Mouse (Mus musculus) midbrain, embryonic 16.5 days (tissue): ENCODE measurements around the gene Fgfrl1. TPM values are rescaled to one million over a fixed set of nuclear protein-coding genes. Genes with fewer than 3 reads are reported as not detected.

ENCODE experiments used
- ATAC-seq: fragments of 200-750 bp; cut with Nextera tagmentation; 2 replicates; pipeline ENCODE4 v1.8.0; 2017; ENCODE audit warnings: moderate TSS enrichment
- H3K27ac ChIP-seq: fragments of 300-500 bp; sonication (generic); 2 replicates; pipeline ENCODE4 v1.5.1; 2014; ENCODE audit warnings: mild to moderate bottlenecking, low read length, mixed read lengths
- H3K27me3 ChIP-seq: fragments of 300-500 bp; sonication (generic); 2 replicates; pipeline ENCODE4 v1.6.1; 2014; ENCODE audit warnings: low read depth, low read length, mixed read lengths; ENCODE audit not compliant: control insufficient read depth, insufficient read depth
- H3K36me3 ChIP-seq: fragments of 300-500 bp; sonication (generic); 2 replicates; pipeline ENCODE4 v1.6.1; 2014; ENCODE audit warnings: mild to moderate bottlenecking, low read length, moderate library complexity, mixed read lengths; ENCODE audit not compliant: control insufficient read depth, insufficient read depth
- H3K4me1 ChIP-seq: fragments of 300-500 bp; sonication (generic); 2 replicates; pipeline ENCODE4 v1.6.1; 2014; ENCODE audit warnings: mild to moderate bottlenecking, low read length, mixed read lengths; ENCODE audit not compliant: control insufficient read depth, insufficient read depth
- H3K4me2 ChIP-seq: fragments of 300-500 bp; sonication (generic); 2 replicates; pipeline ENCODE4 v1.6.1; 2014; ENCODE audit warnings: mild to moderate bottlenecking, low read length, mixed read lengths
- H3K4me3 ChIP-seq: fragments of 300-500 bp; sonication (generic); 2 replicates; pipeline ENCODE4 v1.5.1; 2014; ENCODE audit warnings: low read depth, mild to moderate bottlenecking, low read length, moderate library complexity, mixed read lengths
- H3K9ac ChIP-seq: fragments of 300-500 bp; sonication (generic); 2 replicates; pipeline ENCODE4 v1.6.1; 2014; ENCODE audit warnings: low read depth, low read length, mixed read lengths
- H3K9me3 ChIP-seq: fragments of 300-500 bp; sonication (generic); replicated peaks from 2 replicates; pipeline ENCODE4 v1.6.1; 2014; ENCODE audit warnings: mild to moderate bottlenecking, low read length, mixed read lengths; ENCODE audit not compliant: control insufficient read depth, poor library complexity, severe bottlenecking
- WGBS: fragments of 180-500 bp; shearing (Covaris S2); extraction: QIAGEN DNeasy Blood & Tissue Kit; methylation state at CpG from one replicate; pipeline ENCODE4 v1.1.7; 2014; 5-methylcytosine and 5-hydroxymethylcytosine counted together
- polyA plus RNA-seq: library from polyadenylated mRNA; unstranded; fragments of >200 nt; fragmentation: Nextera tagmentation; extraction: Ambion mirVana; gene quantifications from 2 replicates; pipeline ENCODE4 v1.2.1, GENCODE M21; 2015

Fgfrl1 gene
- polyA plus RNA-seq, 1 experiment from 2014 or later, result 3.3 TPM

DNA sequence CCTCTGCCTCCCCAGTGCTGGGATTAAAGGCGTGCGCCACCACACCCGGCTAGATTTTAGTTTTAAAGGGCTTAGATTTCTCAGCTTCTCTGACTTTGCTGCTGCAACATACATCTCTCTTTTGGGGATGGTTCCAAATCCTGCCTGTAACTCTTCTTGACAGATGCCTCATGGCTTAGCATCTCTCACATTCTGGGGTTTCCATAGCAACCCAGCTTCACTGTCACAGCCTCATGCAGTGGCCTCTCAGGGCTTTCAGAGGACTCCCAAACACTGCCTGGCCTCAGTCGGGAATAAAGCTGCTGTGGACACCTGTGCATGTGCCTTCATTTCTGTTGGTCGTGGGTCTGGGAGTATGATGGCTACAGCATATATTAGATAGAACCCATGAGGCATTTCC is 3.1 kb upstream of the Fgfrl1 start:
- H3K27ac ChIP-seq, result no peak overlapping the region
- 61% methylated on average over 5 of the region's 5 CpGs for WGBS
- no peak for ATAC-seq
- no peak overlapping the region for H3K4me2 ChIP-seq
- H3K4me1 ChIP-seq, result peaks cover 6% of the 10 kb centered on the region
- no peaks in the 10 kb centered on the region for H3K9me3 ChIP-seq
- H3K36me3 ChIP-seq, result no peaks in the 10 kb centered on the region
- H3K9ac ChIP-seq, result no peak overlapping the region
- no peak overlapping the region for H3K4me3 ChIP-seq
- H3K27me3 ChIP-seq, result peaks cover 11% of the 10 kb centered on the region

DNA sequence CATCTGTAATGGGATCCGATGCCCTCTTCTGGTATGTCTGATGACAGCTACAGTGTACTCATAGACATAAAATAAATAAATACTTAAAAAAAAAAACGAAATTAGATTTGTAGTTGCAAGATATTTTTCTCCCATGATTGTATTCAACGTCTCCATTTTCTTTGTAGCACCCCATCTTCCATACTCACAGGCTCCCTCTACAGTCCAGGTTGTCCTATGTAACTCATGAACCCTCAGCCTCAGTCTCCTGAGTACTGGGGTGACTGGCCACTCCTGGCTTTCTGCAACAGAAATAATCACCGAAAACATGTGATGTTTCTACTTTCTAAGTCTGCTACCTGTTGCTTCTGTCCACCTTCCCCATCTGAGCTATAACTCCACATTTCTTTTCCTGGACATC is 1.0 kb upstream of the Fgfrl1 start:
- no peak overlapping the region for H3K9ac ChIP-seq
- ATAC-seq, result no peak
- no peaks in the 10 kb centered on the region for H3K9me3 ChIP-seq
- no peak overlapping the region for H3K4me2 ChIP-seq
- WGBS, result 71% methylated on average over 4 of the region's 4 CpGs
- no peak overlapping the region for H3K4me3 ChIP-seq
- peaks cover 13% of the 10 kb centered on the region for H3K27me3 ChIP-seq
- no peak overlapping the region for H3K27ac ChIP-seq
- peaks cover 13% of the 10 kb centered on the region for H3K4me1 ChIP-seq
- no peaks in the 10 kb centered on the region for H3K36me3 ChIP-seq

DNA sequence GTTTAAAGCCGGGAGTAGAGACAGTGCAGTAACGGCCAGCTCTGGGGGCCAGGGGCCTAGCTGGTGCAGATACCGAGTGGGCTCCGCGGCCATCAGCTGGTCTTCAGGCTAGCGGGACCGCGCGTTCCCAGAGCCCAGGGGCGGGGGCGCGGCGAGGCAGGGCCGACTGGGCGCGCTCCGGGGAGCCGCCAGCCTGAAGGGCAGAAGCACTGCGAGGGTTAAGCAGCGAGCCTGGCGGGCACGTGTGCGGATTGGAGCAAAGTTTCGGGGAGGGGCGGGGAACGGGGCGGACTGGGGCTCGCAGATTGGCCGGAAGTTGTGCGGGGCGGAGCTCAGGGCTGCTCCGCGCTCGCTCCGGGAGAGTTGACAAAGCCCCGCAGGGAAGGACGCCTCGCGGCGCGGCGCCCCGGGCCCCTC is 1.7 kb downstream of the Fgfrl1 start:
- no peaks in the 10 kb centered on the region for H3K36me3 ChIP-seq
- H3K9me3 ChIP-seq, result no peaks in the 10 kb centered on the region
- peaks cover 16% of the 10 kb centered on the region for H3K4me1 ChIP-seq
- peak; percentile 93 for ATAC-seq
- under 1% methylated on average over 24 of the region's 43 CpGs for WGBS
- no peak overlapping the region for H3K27ac ChIP-seq
- H3K9ac ChIP-seq, result peak overlapping the region; percentile 61
- H3K27me3 ChIP-seq, result peaks cover 13% of the 10 kb centered on the region
- peak overlapping the region; percentile 98 for H3K4me2 ChIP-seq
- peak overlapping the region; percentile 74 for H3K4me3 ChIP-seq

DNA sequence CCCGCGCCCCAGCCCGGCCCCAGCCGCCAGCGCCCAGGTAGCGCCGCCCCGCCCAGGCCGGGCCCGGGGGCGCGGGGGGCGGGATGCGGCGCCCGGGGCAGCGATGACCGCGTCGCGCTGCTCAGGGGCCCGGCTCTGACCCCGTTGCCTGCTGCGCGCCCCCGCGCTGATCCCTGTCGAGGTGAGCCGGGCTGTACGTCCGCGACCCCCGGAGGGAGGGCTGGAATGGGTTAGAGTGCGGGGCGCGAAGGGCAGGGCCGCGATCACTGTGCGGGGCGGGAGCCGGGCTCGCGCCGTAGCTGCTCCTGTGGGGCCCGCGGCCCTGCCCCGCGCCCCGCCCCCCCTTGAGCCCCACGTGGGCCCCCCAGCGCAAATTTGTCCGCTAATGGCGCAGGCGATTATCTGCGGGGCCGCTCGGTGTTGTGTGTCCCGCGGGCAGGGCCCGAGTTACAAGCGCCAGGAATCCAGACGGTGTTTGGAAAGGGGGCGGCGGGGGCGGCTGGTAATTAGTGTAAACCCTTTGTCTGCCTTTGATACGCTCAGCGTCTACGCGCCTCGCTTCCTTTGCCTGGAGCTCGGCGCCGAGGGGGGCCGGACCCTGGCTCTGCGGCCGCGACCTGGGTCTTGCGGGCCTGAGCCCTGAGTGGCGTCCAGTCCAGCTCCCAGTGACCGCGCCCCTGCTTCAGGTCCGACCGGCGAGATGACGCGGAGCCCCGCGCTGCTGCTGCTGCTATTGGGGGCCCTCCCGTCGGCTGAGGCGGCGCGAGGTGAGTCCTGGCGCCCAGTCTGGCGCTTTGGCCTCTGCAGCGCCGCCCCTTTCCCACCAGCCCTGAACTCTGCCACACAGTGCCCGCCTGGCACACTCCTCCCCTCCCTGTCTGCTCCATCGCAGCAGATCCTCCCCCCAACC is 2.4 kb downstream of the Fgfrl1 start:
- Histone ChIP-seq H3K9me3 (no peaks in the 10 kb centered on the region), H3K4me3 (peak overlapping the region; percentile 74), H3K4me2 (peak overlapping the region; percentile 98), H3K27me3 (peaks cover 13% of the 10 kb centered on the region), H3K9ac (peak overlapping the region; percentile 61), H3K4me1 (peaks cover 16% of the 10 kb centered on the region), H3K36me3 (no peaks in the 10 kb centered on the region), H3K27ac (no peak overlapping the region)
- ATAC-seq, result peak; percentile 20
- WGBS, result under 1% methylated on average over 53 of the region's 99 CpGs

DNA sequence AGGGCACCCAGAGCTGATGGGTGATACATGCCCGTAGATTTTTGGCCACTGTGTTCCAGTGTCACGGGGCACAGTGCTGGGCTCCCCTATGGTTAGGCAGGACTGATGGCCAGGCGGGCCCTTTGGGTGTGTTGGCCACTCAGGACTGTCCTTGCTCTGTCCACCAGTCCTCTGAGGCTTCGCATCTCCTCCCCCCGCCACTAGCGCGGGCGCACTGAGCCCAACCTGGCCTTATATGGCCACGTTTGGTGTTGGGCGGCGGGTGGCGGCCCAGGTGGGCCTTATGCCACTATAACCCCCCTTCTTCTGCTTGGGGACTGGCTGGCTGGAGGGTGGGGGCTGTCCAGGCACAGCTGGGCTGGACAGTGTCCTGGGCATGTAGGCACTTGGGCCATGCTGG is 3.7 kb downstream of the Fgfrl1 start:
- ATAC-seq, result no peak
- Histone ChIP-seq H3K27me3 (peaks cover 13% of the 10 kb centered on the region), H3K4me2 (no peak overlapping the region), H3K4me3 (no peak overlapping the region), H3K27ac (no peak overlapping the region), H3K9ac (no peak overlapping the region), H3K4me1 (peaks cover 16% of the 10 kb centered on the region), H3K36me3 (no peaks in the 10 kb centered on the region), H3K9me3 (no peaks in the 10 kb centered on the region)
- WGBS, result 91% methylated on average over 11 of the region's 12 CpGs

DNA sequence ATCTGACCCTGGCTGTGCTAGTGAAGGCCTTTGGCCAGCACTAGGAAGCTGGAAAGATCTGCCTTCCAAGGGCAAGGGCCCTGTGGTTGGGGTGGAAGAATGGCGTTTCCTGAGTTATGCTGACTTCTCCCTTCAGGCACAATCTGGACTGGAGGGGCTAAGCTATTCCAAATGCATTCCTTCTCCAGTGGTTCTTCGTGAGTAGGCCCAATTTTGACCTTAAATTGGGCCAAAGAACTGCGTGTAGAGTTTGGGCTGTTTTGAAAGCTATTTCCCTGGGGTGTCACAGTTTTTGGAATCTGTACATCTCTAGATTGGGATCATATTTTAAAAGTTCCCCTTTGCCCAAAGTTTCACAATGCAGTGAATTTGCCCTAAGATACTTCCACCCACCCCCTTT is 4.4 kb downstream of the Fgfrl1 start:
- 82% methylated on average over 3 of the region's 3 CpGs for WGBS
- no peak for ATAC-seq
- no peak overlapping the region; the same call in 1 of the 2 replicates for H3K27ac ChIP-seq
- H3K36me3 ChIP-seq, result no peaks in the 10 kb centered on the region
- peaks cover 16% of the 10 kb centered on the region for H3K4me1 ChIP-seq
- H3K4me3 ChIP-seq, result no peak overlapping the region
- no peaks in the 10 kb centered on the region for H3K9me3 ChIP-seq
- no peak overlapping the region for H3K9ac ChIP-seq
- H3K27me3 ChIP-seq, result peaks cover 13% of the 10 kb centered on the region
- H3K4me2 ChIP-seq, result no peak overlapping the region

DNA sequence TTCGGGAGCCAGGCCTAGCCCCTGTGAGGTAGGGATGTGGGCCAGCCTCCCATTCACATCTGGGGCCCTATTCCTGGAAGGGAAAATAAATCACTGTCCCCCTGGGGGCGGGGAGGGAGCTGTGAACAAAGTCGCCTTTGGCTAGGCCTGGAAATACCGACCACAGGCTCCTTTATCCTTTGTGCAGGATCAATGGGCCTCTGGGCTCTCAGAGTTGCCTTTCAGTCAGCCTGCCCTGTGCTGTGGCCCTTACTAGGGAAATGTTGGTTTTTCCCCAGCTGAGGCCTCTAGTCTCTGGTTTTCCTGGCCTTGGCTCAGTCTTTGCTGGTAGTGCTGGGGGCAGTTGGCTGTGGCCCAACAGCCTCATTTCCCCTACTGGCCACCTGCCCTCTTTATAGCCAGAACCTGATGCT is 5.2 kb downstream of the Fgfrl1 start:
- Histone ChIP-seq H3K9me3 (no peaks in the 10 kb centered on the region), H3K4me3 (no peak overlapping the region), H3K36me3 (no peaks in the 10 kb centered on the region), H3K9ac (no peak overlapping the region), H3K4me1 (peaks cover 16% of the 10 kb centered on the region), H3K27ac (peak overlapping the region; percentile 39; the same call in 1 of the 2 replicates), H3K4me2 (no peak overlapping the region), H3K27me3 (peaks cover 12% of the 10 kb centered on the region)
- 16% methylated on average over 4 of the region's 4 CpGs for WGBS
- no peak for ATAC-seq

DNA sequence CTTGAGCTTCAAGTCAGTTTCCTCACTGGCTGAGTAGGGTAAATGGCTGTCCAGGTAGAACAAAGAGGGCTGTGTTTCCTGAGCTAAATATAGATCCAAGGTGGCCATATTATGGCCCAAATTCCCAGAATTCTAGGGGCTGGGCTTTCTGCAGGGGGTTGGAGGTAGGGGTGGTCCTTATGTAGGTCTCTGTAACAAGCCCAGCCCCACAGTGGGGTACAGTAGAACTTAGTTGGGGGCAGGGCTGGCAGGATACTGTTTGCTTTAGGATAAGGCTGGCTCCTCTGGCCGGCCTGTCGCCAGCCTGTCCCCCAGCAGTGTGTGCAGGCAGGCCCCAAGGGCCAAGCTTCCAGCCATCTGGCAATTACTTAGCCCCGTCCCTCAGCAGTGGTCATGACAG is 8.2 kb downstream of the Fgfrl1 start:
- H3K4me1 ChIP-seq, result peaks cover 2% of the 10 kb centered on the region; the same call in 1 of the 2 replicates
- no peaks in the 10 kb centered on the region for H3K36me3 ChIP-seq
- no peak overlapping the region for H3K4me3 ChIP-seq
- no peak overlapping the region for H3K27ac ChIP-seq
- H3K4me2 ChIP-seq, result no peak overlapping the region
- no peaks in the 10 kb centered on the region for H3K27me3 ChIP-seq
- no peak overlapping the region for H3K9ac ChIP-seq
- H3K9me3 ChIP-seq, result no peaks in the 10 kb centered on the region
- 71% methylated on average over 3 of the region's 3 CpGs for WGBS
- ATAC-seq, result no peak

DNA sequence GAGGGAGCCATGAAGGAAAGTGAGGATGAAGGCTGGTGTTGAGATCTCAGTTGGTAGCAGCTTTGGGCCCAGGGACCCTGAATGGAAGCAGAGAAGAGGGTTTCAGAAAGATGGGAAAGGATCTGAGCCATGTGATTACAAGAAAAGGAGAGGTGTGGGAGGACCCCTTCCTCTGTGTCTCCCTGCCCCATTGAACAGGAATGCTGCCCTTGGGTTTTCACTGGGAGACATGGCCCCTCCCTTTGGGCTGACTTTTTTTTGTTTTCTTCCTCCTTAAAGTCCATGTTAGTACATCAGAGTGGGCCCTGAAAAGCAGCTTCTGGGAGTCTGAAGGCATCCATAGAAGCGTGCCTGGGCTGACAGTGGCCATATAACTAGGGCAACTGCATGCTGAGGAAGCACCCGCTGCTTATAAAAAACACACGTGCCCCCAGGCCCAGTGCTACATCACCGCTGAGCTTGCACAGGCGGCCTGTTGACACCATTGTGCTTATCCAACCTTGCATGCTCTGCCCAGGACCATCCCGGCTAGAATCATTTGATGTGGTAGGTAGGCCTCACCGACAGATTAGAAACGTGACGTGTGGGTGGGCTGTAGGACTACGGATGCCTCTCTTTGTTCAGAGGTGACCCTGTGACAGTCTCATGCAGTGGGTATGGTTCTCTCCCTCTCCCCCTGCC is 9.3 kb downstream of the Fgfrl1 start:
- WGBS, result 66% methylated on average over 10 of the region's 10 CpGs
- peaks cover 2% of the 10 kb centered on the region; the same call in 1 of the 2 replicates for H3K4me1 ChIP-seq
- H3K36me3 ChIP-seq, result no peaks in the 10 kb centered on the region
- H3K27me3 ChIP-seq, result no peaks in the 10 kb centered on the region
- H3K27ac ChIP-seq, result no peak overlapping the region
- H3K9me3 ChIP-seq, result no peaks in the 10 kb centered on the region
- no peak overlapping the region for H3K4me3 ChIP-seq
- H3K9ac ChIP-seq, result no peak overlapping the region
- no peak overlapping the region for H3K4me2 ChIP-seq
- no peak for ATAC-seq
